19 mouse cellular contexts compared by ENCODE assay signal in genomic region chr12:106411075-106411474, GRCm38 (mm10).
DNase-seq lines count a peak whose midpoint lies in the region; TF ChIP-seq lines count a peak whose summit lies in the region.
"Had no signal": no experiment of that assay in that cellular context is flagged by ENCODE, and none has a peak within 500 bp of the region (broad histone marks: within the 10 kb centered on the region; RNA-seq: fewer than 3 reads in every experiment).

No protein-coding gene starts in this region.

- H3K4me1 ChIP-seq in ES-Bruce4 (ENCODE audit: control insufficient read depth, insufficient read depth, low read length) = no peaks in the 10 kb centered on the region
- H3K4me1 ChIP-seq: forebrain, embryonic 12.5 days; hindbrain, embryonic 13.5 days; midbrain, embryonic 15.5 days; neural tube, embryonic 13.5 days had no signal

- H3K4me3 ChIP-seq in ES-Bruce4 (ENCODE audit: low read depth, low read length) = no peak overlapping the region
- H3K4me3 ChIP-seq: forebrain, embryonic 12.5 days; heart, adult 2 months; hindbrain, embryonic 13.5 days; midbrain, embryonic 15.5 days; neural tube, embryonic 13.5 days had no signal

- TF ChIP-seq POLR2A in ES-Bruce4 (IDR thresholded peaks at IDR 0.05; ENCODE audit: insufficient read depth, low read length) = no peak

- H3K27me3 ChIP-seq in ES-Bruce4 (ENCODE audit: control insufficient read depth, insufficient read depth, low read length, poor library complexity, severe bottlenecking) = no peaks in the 10 kb centered on the region
- H3K27me3 ChIP-seq: forebrain, embryonic 12.5 days; hindbrain, embryonic 13.5 days; midbrain, embryonic 15.5 days; neural tube, embryonic 13.5 days had no signal

- H3K36me3 ChIP-seq in ES-Bruce4 (ENCODE audit: control insufficient read depth, insufficient read depth, low read length, poor library complexity, severe bottlenecking) = no peaks in the 10 kb centered on the region
- H3K36me3 ChIP-seq: forebrain, embryonic 12.5 days; hindbrain, embryonic 13.5 days; midbrain, embryonic 15.5 days; neural tube, embryonic 13.5 days had no signal

- no peaks in the 10 kb centered on the region for H3K9me3 ChIP-seq in ES-Bruce4 (replicated peaks; ENCODE audit: control insufficient read depth, insufficient read depth, low read length, poor library complexity, severe bottlenecking)
- H3K9me3 ChIP-seq: forebrain, embryonic 12.5 days; midbrain, embryonic 15.5 days; neural tube, embryonic 13.5 days had no signal

- TF ChIP-seq CTCF in ES-Bruce4 (IDR thresholded peaks at IDR 0.05; ENCODE audit: low read depth, low read length) = peak; percentile 52

- peak; percentile 14 for DNase-seq in layer of hippocampus, adult 11-12 months (ENCODE audit: low spot score)
- no peak for DNase-seq in layer of hippocampus, adult 9-10 months (ENCODE audit: low spot score)
- DNase-seq in ZHBTc4 (ENCODE audit: low read depth, low spot score) (peak; percentile 55), adipocyte (ENCODE audit: low spot score) (no peak)
- peak; percentile 43 for DNase-seq in testis, postnatal 14 days (ENCODE audit: low spot score)
- no peak for DNase-seq in kidney, postnatal 25 days
- DNase-seq in gastrocnemius, adult 18-20 months (ENCODE audit: low spot score) = no peak
- DNase-seq: adrenal gland, adult 8-10 months; B cell, adult 2 months; cerebellum, adult 2 months; embryo, embryonic 11 days; heart, adult 2 months; kidney, adult 18-20 months; liver, postnatal 0 days had no signal

- H3K9ac ChIP-seq in ES-Bruce4 (ENCODE audit: low read depth, poor library complexity, severe bottlenecking) = no peak overlapping the region
- H3K9ac ChIP-seq: forebrain, embryonic 12.5 days; hindbrain, embryonic 13.5 days; liver, postnatal 0 days; midbrain, embryonic 15.5 days; neural tube, embryonic 13.5 days had no signal

- no peak overlapping the region for H3K27ac ChIP-seq in ES-Bruce4 (ENCODE audit: insufficient read depth, low read length)
- H3K27ac ChIP-seq: forebrain, embryonic 12.5 days; heart, adult 2 months; hindbrain, embryonic 13.5 days; midbrain, embryonic 15.5 days; neural tube, embryonic 13.5 days had no signal

- TF ChIP-seq EP300 in ES-Bruce4 (IDR thresholded peaks at IDR 0.05; ENCODE audit: insufficient read depth, low read depth, low read length) = no peak

Comparison
In these comparisons a context has a peak if more than half of its experiments do, and no peak if none do; other contexts are left out.
1. DNase-seq: peak in layer of hippocampus, adult 11-12 months (single experiment), ZHBTc4 (single experiment) and testis, postnatal 14 days (single experiment); none in layer of hippocampus, adult 9-10 months (single experiment), adipocyte (single experiment), kidney, postnatal 25 days (0 of 2) and gastrocnemius, adult 18-20 months (single experiment).